Mouse (Mus musculus) testis, adult 2 months (tissue): ENCODE measurements around the gene Ptger2.

ENCODE experiments used
- CTCF ChIP-seq: fragments of 200-500 bp; IDR thresholded peaks from 2 replicates; pipeline ENCODE4 v1.5.1; 2012; ENCODE audit warnings: low read depth, mild to moderate bottlenecking, inconsistent platforms, low read length, moderate library complexity; ENCODE audit not compliant: control insufficient read depth, insufficient read depth, insufficient replicate concordance
- POLR2A ChIP-seq: fragments of 200-500 bp; IDR thresholded peaks from 2 replicates; pipeline ENCODE4 v1.6.1; 2012; ENCODE audit warnings: low read depth, mild to moderate bottlenecking, inconsistent platforms, low read length, moderate library complexity; ENCODE audit not compliant: control insufficient read depth

DNA sequence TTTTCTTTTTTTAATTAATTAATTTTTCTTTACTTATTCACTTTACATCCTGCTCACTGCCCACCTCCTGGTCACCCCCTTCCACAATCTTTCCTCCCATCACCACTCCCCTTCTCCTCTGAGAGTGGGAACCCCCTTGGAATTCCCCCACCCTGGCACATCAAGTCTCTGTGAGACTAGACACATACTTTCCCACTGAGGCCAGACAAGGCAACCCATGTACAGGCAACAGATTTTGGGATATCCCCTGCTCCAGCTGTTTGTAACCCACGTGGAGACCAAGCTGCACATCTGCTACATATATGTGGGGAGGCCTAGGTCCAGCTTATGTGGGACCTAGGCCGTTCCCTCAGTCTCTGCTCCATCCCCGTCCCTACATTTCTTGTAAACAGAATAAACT, 46.3 kb downstream of the Ptger2 start:
- TF ChIP-seq CTCF (no peak), POLR2A (no peak)
